Mouse (Mus musculus) embryonic facial prominence, embryonic 14.5 days (tissue): ENCODE results near the gene Laptm4a. TPM values are rescaled to one million over a fixed set of nuclear protein-coding genes. Genes with fewer than 3 reads are reported as not detected.

Source experiments
- ATAC-seq: fragments of 200-750 bp; cut with Nextera tagmentation; 2 replicates; pipeline ENCODE4 v1.8.0; 2017; ENCODE audit warnings: low read depth, moderate number of reproducible peaks, moderate TSS enrichment
- DNase-seq: peaks from one replicate; pipeline ENCODE4 v3.0.0-alpha.2; 2015; ENCODE audit warnings: low spot score
- H3K27ac ChIP-seq: fragments of 300-500 bp; sonication (generic); replicated peaks from 2 replicates; pipeline ENCODE4 v1.5.1; 2014; ENCODE audit warnings: low read depth, mild to moderate bottlenecking, low read length, moderate library complexity
- H3K27me3 ChIP-seq: fragments of 300-500 bp; sonication (generic); replicated peaks from 2 replicates; pipeline ENCODE4 v1.6.1; 2014; ENCODE audit warnings: low read length; ENCODE audit not compliant: control insufficient read depth, insufficient read depth
- H3K36me3 ChIP-seq: fragments of 300-500 bp; sonication (generic); 2 replicates; pipeline ENCODE4 v1.6.1; 2014; ENCODE audit warnings: low read length, mixed read lengths; ENCODE audit not compliant: control insufficient read depth, insufficient read depth
- H3K4me1 ChIP-seq: fragments of 300-500 bp; sonication (generic); 2 replicates; pipeline ENCODE4 v1.6.1; 2014; ENCODE audit warnings: antibody characterized with exemption, low read length; ENCODE audit not compliant: control insufficient read depth, insufficient read depth
- H3K4me2 ChIP-seq: fragments of 300-500 bp; sonication (generic); 2 replicates; pipeline ENCODE4 v1.6.1; 2014; ENCODE audit warnings: low read depth, mild to moderate bottlenecking, low read length, moderate library complexity, mixed read lengths
- H3K4me3 ChIP-seq: fragments of 300-500 bp; sonication (generic); 2 replicates; pipeline ENCODE4 v1.5.1; 2014; ENCODE audit warnings: low read depth, mild to moderate bottlenecking, low read length
- H3K9ac ChIP-seq: fragments of 300-500 bp; sonication (generic); 2 replicates; pipeline ENCODE4 v1.6.1; 2014; ENCODE audit warnings: low read depth, mild to moderate bottlenecking, low read length, moderate library complexity, mixed read lengths
- H3K9me3 ChIP-seq: fragments of 300-500 bp; sonication (generic); 2 replicates; pipeline ENCODE4 v1.6.1; 2016; ENCODE audit warnings: low read length; ENCODE audit not compliant: control insufficient read depth
- WGBS: fragments of 180-500 bp; shearing (Covaris S2); extraction: QIAGEN DNeasy Blood & Tissue Kit; methylation state at CpG from one replicate; pipeline ENCODE4 v1.1.7; 2014; 5-methylcytosine and 5-hydroxymethylcytosine counted together
- polyA plus RNA-seq: library from polyadenylated mRNA; unstranded; fragments of >200 nt; fragmentation: Nextera tagmentation; extraction: Ambion mirVana; gene quantifications from 2 replicates; pipeline ENCODE4 v1.2.1, GENCODE M21; 2014

The Laptm4a gene
- polyA plus RNA-seq, 1 experiment from 2014 or later = 386 TPM

- H3K4me3 ChIP-seq = no peak overlapping the region
- 90% methylated on average over 4 of the region's 4 CpGs for WGBS
- no peak for DNase-seq
- H3K27me3 ChIP-seq = no peaks in the 10 kb centered on the region
- no peak overlapping the region for H3K4me2 ChIP-seq
- H3K9me3 ChIP-seq = no peaks in the 10 kb centered on the region
- no peak overlapping the region for H3K27ac ChIP-seq
- no peak for ATAC-seq
- no peak overlapping the region for H3K9ac ChIP-seq
- H3K36me3 ChIP-seq = peaks cover 50% of the 10 kb centered on the region
- no peaks in the 10 kb centered on the region for H3K4me1 ChIP-seq
These were observed 18.0 kb downstream of the Laptm4a start for GRCm38 (mm10) chr12:8939490-8939889.

GRCm38 (mm10) chr12:8940011-8941005 lies 18.8 kb downstream of the Laptm4a start:
- H3K27me3 ChIP-seq = no peaks in the 10 kb centered on the region
- no peak overlapping the region for H3K4me3 ChIP-seq
- H3K4me1 ChIP-seq = no peaks in the 10 kb centered on the region
- 0 out of 2 replicates have a peak, but pooled peaks have one; percentile 26 for ATAC-seq
- H3K9ac ChIP-seq = no peak overlapping the region
- H3K27ac ChIP-seq = no peak overlapping the region
- WGBS = 64% methylated on average over 12 of the region's 12 CpGs
- H3K4me2 ChIP-seq = no peak overlapping the region
- H3K36me3 ChIP-seq = peaks cover 42% of the 10 kb centered on the region
- no peaks in the 10 kb centered on the region for H3K9me3 ChIP-seq
- no peak for DNase-seq

GRCm38 (mm10) chr12:8941131-8941615 lies 19.7 kb downstream of the Laptm4a start:
- H3K9ac ChIP-seq = no peak overlapping the region
- H3K36me3 ChIP-seq = peaks cover 33% of the 10 kb centered on the region
- WGBS = 55% methylated on average over 4 of the region's 4 CpGs
- H3K27ac ChIP-seq = no peak overlapping the region
- no peaks in the 10 kb centered on the region for H3K27me3 ChIP-seq
- ATAC-seq (no peak), DNase-seq (no peak)
- no peaks in the 10 kb centered on the region for H3K4me1 ChIP-seq
- H3K4me2 ChIP-seq = no peak overlapping the region
- H3K4me3 ChIP-seq = no peak overlapping the region
- no peaks in the 10 kb centered on the region for H3K9me3 ChIP-seq

- no peak overlapping the region for H3K9ac ChIP-seq
- no peak overlapping the region for H3K27ac ChIP-seq
- 46% methylated on average over 4 of the region's 4 CpGs for WGBS
- no peak for DNase-seq
- no peak for ATAC-seq
- peaks cover 27% of the 10 kb centered on the region for H3K36me3 ChIP-seq
- H3K4me2 ChIP-seq = no peak overlapping the region
- no peak overlapping the region for H3K4me3 ChIP-seq
- H3K9me3 ChIP-seq = no peaks in the 10 kb centered on the region
- no peaks in the 10 kb centered on the region for H3K27me3 ChIP-seq
- H3K4me1 ChIP-seq = no peaks in the 10 kb centered on the region
These were observed 20.4 kb downstream of the Laptm4a start for GRCm38 (mm10) chr12:8941699-8942392.

GRCm38 (mm10) chr12:8947163-8947562 lies 25.7 kb downstream of the Laptm4a start:
- H3K27ac ChIP-seq = peak overlapping the region; percentile 28; the same call in 1 of the 2 replicates

GRCm38 (mm10) chr12:8947714-8948464 lies 26.4 kb downstream of the Laptm4a start, which contains the start of gene Matn3:
TSS of gene Matn3 (plus strand) at chr12:8947929.
- H3K9ac ChIP-seq = peak within 1 kb of the TSS; percentile 59
- peak; percentile 82 for DNase-seq

More at GRCm38 (mm10) chr12:8947163-8947562, 25.7 kb downstream of the Laptm4a start:
- DNase-seq (no peak), ATAC-seq (no peak)
- peak overlapping the region; percentile 41; the same call in 1 of the 2 replicates for H3K4me3 ChIP-seq
- H3K9me3 ChIP-seq = no peaks in the 10 kb centered on the region
- WGBS = 52% methylated on average over 9 of the region's 9 CpGs
- no peaks in the 10 kb centered on the region for H3K36me3 ChIP-seq
- peak overlapping the region; percentile 87; the same call in 1 of the 2 replicates for H3K4me2 ChIP-seq
- no peaks in the 10 kb centered on the region for H3K27me3 ChIP-seq
- no peak overlapping the region for H3K9ac ChIP-seq
- H3K4me1 ChIP-seq = no peaks in the 10 kb centered on the region

GRCm38 (mm10) chr12:8953136-8953535 lies 31.7 kb downstream of the Laptm4a start:
- Histone ChIP-seq H3K36me3 (no peaks in the 10 kb centered on the region), H3K4me1 (0 out of 2 replicates have a peak, but pooled peaks cover 4% of the 10 kb centered on the region), H3K4me2 (no peak overlapping the region), H3K27ac (peak overlapping the region; percentile 81; the same call in 1 of the 2 replicates), H3K9ac (no peak overlapping the region), H3K27me3 (no peaks in the 10 kb centered on the region), H3K4me3 (no peak overlapping the region), H3K9me3 (no peaks in the 10 kb centered on the region)
- ATAC-seq (no peak), DNase-seq (no peak)
- WGBS = 50% methylated on average over 10 of the region's 10 CpGs

More at GRCm38 (mm10) chr12:8947714-8948464, 26.4 kb downstream of the Laptm4a start, which contains the start of gene Matn3:
- WGBS = 2% methylated on average over 40 of the region's 42 CpGs
- ATAC-seq = peak; percentile 78
- no peaks in the 10 kb centered on the region for H3K27me3 ChIP-seq
- H3K36me3 ChIP-seq = no peaks in the 10 kb centered on the region
- peak within 1 kb of the TSS; percentile 41 for H3K4me3 ChIP-seq
- H3K4me1 ChIP-seq = no peaks in the 10 kb centered on the region
- peak within 1 kb of the TSS; percentile 28; the same call in 1 of the 2 replicates for H3K27ac ChIP-seq
- peak within 1 kb of the TSS; percentile 87 for H3K4me2 ChIP-seq
- H3K9me3 ChIP-seq = no peaks in the 10 kb centered on the region

- 46% methylated on average over 9 of the region's 9 CpGs for WGBS
- H3K4me1 ChIP-seq = 0 out of 2 replicates have a peak, but pooled peaks cover 4% of the 10 kb centered on the region
- H3K9me3 ChIP-seq = no peaks in the 10 kb centered on the region
- peak overlapping the region; percentile 81 for H3K27ac ChIP-seq
- no peak overlapping the region for H3K9ac ChIP-seq
- no peak overlapping the region for H3K4me2 ChIP-seq
- no peaks in the 10 kb centered on the region for H3K27me3 ChIP-seq
- H3K4me3 ChIP-seq = no peak overlapping the region
- peak; percentile 57 for DNase-seq
- ATAC-seq = peak; percentile 55
- no peaks in the 10 kb centered on the region for H3K36me3 ChIP-seq
These were observed 32.7 kb downstream of the Laptm4a start for GRCm38 (mm10) chr12:8954161-8954561.
